Mouse (Mus musculus) cerebellum, adult 2 months (tissue): ENCODE data around the gene Ppfibp2. TPM values are rescaled to one million over a fixed set of nuclear protein-coding genes. Genes with fewer than 3 reads are reported as not detected.

Experiments
- DNase-seq, 2 experiments: peaks; one replicate each; pipeline ENCODE4 v3.0.0; 2021
- H3K27ac ChIP-seq: fragments of 200-500 bp; 2 replicates; pipeline ENCODE4 v1.5.1; 2012; ENCODE audit warnings: low read length, control low read depth, inconsistent platforms; ENCODE audit not compliant: insufficient read depth
- H3K27me3 ChIP-seq: fragments of 200-500 bp; 2 replicates; pipeline ENCODE4 v1.6.1; 2012; ENCODE audit warnings: inconsistent platforms, mild to moderate bottlenecking, low read length, moderate library complexity; ENCODE audit not compliant: control insufficient read depth, insufficient read depth
- H3K4me1 ChIP-seq: fragments of 200-500 bp; 2 replicates; pipeline ENCODE4 v1.6.1; 2011; ENCODE audit warnings: low read length; ENCODE audit not compliant: control insufficient read depth, insufficient read depth
- H3K4me3 ChIP-seq: fragments of 200-500 bp; replicated peaks from 2 replicates; pipeline ENCODE3; 2011; ENCODE audit warnings: mild to moderate bottlenecking, low read depth, low read length, control low read depth; ENCODE audit not compliant: insufficient read depth
- CTCF ChIP-seq: fragments of 200-500 bp; IDR thresholded peaks from 2 replicates; pipeline ENCODE4 v1.5.1; 2011; ENCODE audit warnings: low read depth, mild to moderate bottlenecking, control low read depth, low read length, moderate library complexity, borderline replicate concordance; ENCODE audit not compliant: insufficient read depth
- POLR2A ChIP-seq: fragments of 200-500 bp; IDR thresholded peaks from 2 replicates; pipeline ENCODE4 v1.6.1; 2011; ENCODE audit warnings: low read length, control low read depth, borderline replicate concordance; ENCODE audit not compliant: insufficient read depth
- WGBS: fragments of 180-500 bp; shearing (Covaris S2); methylation state at CpG from one replicate; pipeline ENCODE4 v1.1.7; 2018; 5-methylcytosine and 5-hydroxymethylcytosine counted together
- polyA plus RNA-seq: library from polyadenylated mRNA; depleted of rRNA; stranded (reverse); fragments of >200 nt; gene quantifications from 2 replicates; pipeline ENCODE4 v1.2.3, GENCODE M21; 2012

Gene Ppfibp2
- polyA plus RNA-seq, 1 experiment, result 12.5 TPM

GRCm38 (mm10) chr7:107727538-107727937, 132.5 kb downstream of the Ppfibp2 start:
- WGBS, result 52% methylated on average over 3 of the region's 3 CpGs
- H3K27ac ChIP-seq, result no peak overlapping the region
- DNase-seq, result no peak
- no peaks in the 10 kb centered on the region for H3K4me1 ChIP-seq
- TF ChIP-seq CTCF (no peak), POLR2A (no peak)
- no peaks in the 10 kb centered on the region for H3K27me3 ChIP-seq
- H3K4me3 ChIP-seq, result no peak overlapping the region

- Histone ChIP-seq H3K4me1 (no peaks in the 10 kb centered on the region), H3K27ac (no peak overlapping the region), H3K27me3 (no peaks in the 10 kb centered on the region), H3K4me3 (no peak overlapping the region)
- TF ChIP-seq CTCF (no peak), POLR2A (no peak)
- no peak for DNase-seq
- WGBS, result 87% methylated on average over 10 of the region's 10 CpGs
Observed at GRCm38 (mm10) chr7:107730587-107730986, 135.6 kb downstream of the Ppfibp2 start.

GRCm38 (mm10) chr7:107733162-107733561, 138.2 kb downstream of the Ppfibp2 start:
- Histone ChIP-seq H3K27ac (no peak overlapping the region), H3K27me3 (no peaks in the 10 kb centered on the region), H3K4me3 (no peak overlapping the region), H3K4me1 (no peaks in the 10 kb centered on the region)
- DNase-seq, result no peak
- TF ChIP-seq POLR2A (no peak), CTCF (no peak)
- WGBS, result 65% methylated on average over 2 of the region's 2 CpGs

GRCm38 (mm10) chr7:107738726-107739125, 143.7 kb downstream of the Ppfibp2 start:
- no peak for DNase-seq
- no peaks in the 10 kb centered on the region for H3K27me3 ChIP-seq
- WGBS, result 28% methylated on average over 2 of the region's 2 CpGs
- H3K27ac ChIP-seq, result no peak overlapping the region
- no peak overlapping the region for H3K4me3 ChIP-seq
- no peaks in the 10 kb centered on the region for H3K4me1 ChIP-seq
- no peak for TF ChIP-seq CTCF

GRCm38 (mm10) chr7:107742963-107743465, 148.0 kb downstream of the Ppfibp2 start:
- no peak for DNase-seq
- TF ChIP-seq CTCF (no peak), POLR2A (no peak)
- no peak overlapping the region for H3K4me3 ChIP-seq
- no peaks in the 10 kb centered on the region for H3K27me3 ChIP-seq
- H3K27ac ChIP-seq, result no peak overlapping the region
- no peaks in the 10 kb centered on the region for H3K4me1 ChIP-seq
- WGBS, result 66% methylated on average over 10 of the region's 10 CpGs

GRCm38 (mm10) chr7:107744454-107744853, 149.4 kb downstream of the Ppfibp2 start:
- no peak overlapping the region for H3K4me3 ChIP-seq
- no peak for TF ChIP-seq POLR2A
- no peak for TF ChIP-seq CTCF
- H3K4me1 ChIP-seq, result no peaks in the 10 kb centered on the region
- no peak for DNase-seq
- WGBS, result 81% methylated on average over 4 of the region's 4 CpGs
- H3K27ac ChIP-seq, result no peak overlapping the region
- H3K27me3 ChIP-seq, result no peaks in the 10 kb centered on the region

GRCm38 (mm10) chr7:107745111-107745510, 150.1 kb downstream of the Ppfibp2 start:
- H3K27me3 ChIP-seq, result no peaks in the 10 kb centered on the region
- H3K4me3 ChIP-seq, result no peak overlapping the region
- no peaks in the 10 kb centered on the region for H3K4me1 ChIP-seq
- no peak overlapping the region for H3K27ac ChIP-seq
- DNase-seq, result no peak
- TF ChIP-seq POLR2A (no peak), CTCF (no peak)
- WGBS, result 33% methylated on average over 2 of the region's 2 CpGs

GRCm38 (mm10) chr7:107746036-107746435, 151.0 kb downstream of the Ppfibp2 start:
- TF ChIP-seq POLR2A (no peak), CTCF (no peak)
- DNase-seq, result no peak
- Histone ChIP-seq H3K27ac (no peak overlapping the region), H3K27me3 (no peaks in the 10 kb centered on the region), H3K4me3 (no peak overlapping the region), H3K4me1 (no peaks in the 10 kb centered on the region)
- 85% methylated on average over 8 of the region's 8 CpGs for WGBS

GRCm38 (mm10) chr7:107747476-107747875, 152.5 kb downstream of the Ppfibp2 start:
- WGBS, result 48% methylated on average over 9 of the region's 9 CpGs
- TF ChIP-seq POLR2A, result no peak
- no peak for TF ChIP-seq CTCF

More at GRCm38 (mm10) chr7:107747476-107747875, 152.5 kb downstream of the Ppfibp2 start:
- no peaks in the 10 kb centered on the region for H3K27me3 ChIP-seq
- H3K4me1 ChIP-seq, result no peaks in the 10 kb centered on the region
- no peak for DNase-seq
- H3K27ac ChIP-seq, result no peak overlapping the region
- H3K4me3 ChIP-seq, result no peak overlapping the region
